Mouse (Mus musculus) embryonic facial prominence, embryonic 10.5 days (tissue): ENCODE data around the gene Ppp1r16b. TPM values are rescaled to one million over a fixed set of nuclear protein-coding genes. Genes with fewer than 3 reads are reported as not detected.

Source experiments
- DNase-seq: peaks from one replicate; pipeline ENCODE4 v3.0.0-alpha.2; 2017; ENCODE audit warnings: low spot score
- H3K27ac ChIP-seq: fragments of 300-500 bp; sonication (generic); replicated peaks from 2 replicates; pipeline ENCODE4 v1.5.1; 2016; ENCODE audit warnings: mild to moderate bottlenecking
- H3K27me3 ChIP-seq: fragments of 300-500 bp; sonication (generic); replicated peaks from 2 replicates; pipeline ENCODE4 v1.6.1; 2016; ENCODE audit warnings: low read depth, mild to moderate bottlenecking; ENCODE audit not compliant: poor library complexity, severe bottlenecking
- H3K36me3 ChIP-seq: fragments of 300-500 bp; sonication (generic); replicated peaks from 2 replicates; pipeline ENCODE4 v1.6.1; 2016; ENCODE audit warnings: mild to moderate bottlenecking, moderate library complexity
- H3K4me1 ChIP-seq: fragments of 300-500 bp; sonication (generic); 2 replicates; pipeline ENCODE4 v1.6.1; 2016
- H3K4me3 ChIP-seq: fragments of 300-500 bp; sonication (generic); 2 replicates; pipeline ENCODE4 v1.5.1; 2016; ENCODE audit warnings: mild to moderate bottlenecking, moderate library complexity
- H3K9me3 ChIP-seq: fragments of 300-500 bp; sonication (generic); 2 replicates; pipeline ENCODE4 v1.6.1; 2016; ENCODE audit warnings: mild to moderate bottlenecking
- WGBS: fragments of 180-500 bp; shearing (Covaris S2); methylation state at CpG from one replicate; pipeline ENCODE4 v1.1.7; 2016; 5-methylcytosine and 5-hydroxymethylcytosine counted together
- polyA plus RNA-seq: library from polyadenylated mRNA; unstranded; fragments of >200 nt; fragmentation: Nextera tagmentation; extraction: Ambion mirVana; gene quantifications from 2 replicates; pipeline ENCODE4 v1.2.1, GENCODE M21; 2016

The Ppp1r16b gene
- polyA plus RNA-seq, 1 experiment from 2014 or later = 3.3 TPM

GRCm38 (mm10) chr2:158702176-158702575 lies 37.0 kb downstream of the Ppp1r16b start:
- 88% methylated on average over 5 of the region's 5 CpGs for WGBS
- no peak for DNase-seq

GRCm38 (mm10) chr2:158704720-158705119 lies 39.5 kb downstream of the Ppp1r16b start:
- no peaks in the 10 kb centered on the region for H3K27me3 ChIP-seq
- no peak for DNase-seq
- no peak overlapping the region for H3K27ac ChIP-seq
- H3K9me3 ChIP-seq = no peaks in the 10 kb centered on the region
- WGBS = 78% methylated on average over 3 of the region's 3 CpGs
- no peaks in the 10 kb centered on the region for H3K4me1 ChIP-seq
- H3K36me3 ChIP-seq = no peaks in the 10 kb centered on the region
- no peak overlapping the region for H3K4me3 ChIP-seq

More at GRCm38 (mm10) chr2:158702176-158702575, 37.0 kb downstream of the Ppp1r16b start:
- H3K36me3 ChIP-seq = no peaks in the 10 kb centered on the region
- no peaks in the 10 kb centered on the region for H3K4me1 ChIP-seq
- H3K9me3 ChIP-seq = no peaks in the 10 kb centered on the region
- H3K4me3 ChIP-seq = no peak overlapping the region
- no peaks in the 10 kb centered on the region for H3K27me3 ChIP-seq
- no peak overlapping the region for H3K27ac ChIP-seq

- no peak overlapping the region for H3K27ac ChIP-seq
- H3K4me1 ChIP-seq = no peaks in the 10 kb centered on the region
- DNase-seq = no peak
- no peaks in the 10 kb centered on the region for H3K9me3 ChIP-seq
- H3K27me3 ChIP-seq = no peaks in the 10 kb centered on the region
- H3K4me3 ChIP-seq = no peak overlapping the region
- H3K36me3 ChIP-seq = no peaks in the 10 kb centered on the region
- 89% methylated on average over 6 of the region's 6 CpGs for WGBS
These were observed 40.3 kb downstream of the Ppp1r16b start for GRCm38 (mm10) chr2:158705529-158705928.

- Histone ChIP-seq H3K4me1 (peaks cover 4% of the 10 kb centered on the region), H3K9me3 (no peaks in the 10 kb centered on the region), H3K27me3 (no peaks in the 10 kb centered on the region), H3K36me3 (no peaks in the 10 kb centered on the region), H3K4me3 (no peak overlapping the region), H3K27ac (no peak overlapping the region)
- WGBS = 87% methylated on average over 10 of the region's 10 CpGs
- no peak for DNase-seq
These were observed 41.7 kb downstream of the Ppp1r16b start for GRCm38 (mm10) chr2:158706704-158707408.

GRCm38 (mm10) chr2:158708121-158708520 lies 42.9 kb downstream of the Ppp1r16b start:
- no peaks in the 10 kb centered on the region for H3K9me3 ChIP-seq
- no peak for DNase-seq
- WGBS = 93% methylated on average over 12 of the region's 12 CpGs
- H3K4me3 ChIP-seq = no peak overlapping the region
- peaks cover 15% of the 10 kb centered on the region for H3K4me1 ChIP-seq
- H3K27me3 ChIP-seq = no peaks in the 10 kb centered on the region
- H3K36me3 ChIP-seq = no peaks in the 10 kb centered on the region
- no peak overlapping the region for H3K27ac ChIP-seq

- peak; percentile 38 for DNase-seq
- H3K4me1 ChIP-seq = peaks cover 25% of the 10 kb centered on the region
- 42% methylated on average over 12 of the region's 12 CpGs for WGBS
- H3K27me3 ChIP-seq = no peaks in the 10 kb centered on the region
- peak overlapping the region; percentile 40; the same call in 1 of the 2 replicates for H3K27ac ChIP-seq
- no peaks in the 10 kb centered on the region for H3K36me3 ChIP-seq
- H3K9me3 ChIP-seq = no peaks in the 10 kb centered on the region
- no peak overlapping the region for H3K4me3 ChIP-seq
These were observed 46.9 kb downstream of the Ppp1r16b start for GRCm38 (mm10) chr2:158711929-158712751.

- 83% methylated on average over 6 of the region's 6 CpGs for WGBS
- Histone ChIP-seq H3K27me3 (no peaks in the 10 kb centered on the region), H3K9me3 (no peaks in the 10 kb centered on the region), H3K4me3 (no peak overlapping the region), H3K4me1 (peaks cover 25% of the 10 kb centered on the region), H3K27ac (no peak overlapping the region), H3K36me3 (no peaks in the 10 kb centered on the region)
- DNase-seq = no peak
These were observed 49.6 kb downstream of the Ppp1r16b start for GRCm38 (mm10) chr2:158714826-158715225.

GRCm38 (mm10) chr2:158716066-158716465 lies 50.9 kb downstream of the Ppp1r16b start:
- H3K36me3 ChIP-seq = no peaks in the 10 kb centered on the region
- peak overlapping the region; percentile 46; the same call in 1 of the 2 replicates for H3K27ac ChIP-seq
- no peaks in the 10 kb centered on the region for H3K27me3 ChIP-seq
- H3K9me3 ChIP-seq = no peaks in the 10 kb centered on the region
- H3K4me1 ChIP-seq = peaks cover 25% of the 10 kb centered on the region
- WGBS = 25% methylated on average over 5 of the region's 5 CpGs
- no peak overlapping the region for H3K4me3 ChIP-seq
- DNase-seq = no peak

GRCm38 (mm10) chr2:158717551-158718418 lies 52.6 kb downstream of the Ppp1r16b start:
- Histone ChIP-seq H3K27me3 (no peaks in the 10 kb centered on the region), H3K9me3 (no peaks in the 10 kb centered on the region), H3K4me3 (no peak overlapping the region), H3K36me3 (no peaks in the 10 kb centered on the region), H3K4me1 (peaks cover 17% of the 10 kb centered on the region), H3K27ac (no peak overlapping the region)
- 81% methylated on average over 5 of the region's 5 CpGs for WGBS
- no peak for DNase-seq

GRCm38 (mm10) chr2:158718816-158719549 lies 53.8 kb downstream of the Ppp1r16b start:
- no peaks in the 10 kb centered on the region for H3K36me3 ChIP-seq

GRCm38 (mm10) chr2:158720715-158721370 lies 55.6 kb downstream of the Ppp1r16b start:
- Histone ChIP-seq H3K36me3 (no peaks in the 10 kb centered on the region), H3K27ac (no peak overlapping the region), H3K4me1 (peaks cover 17% of the 10 kb centered on the region), H3K4me3 (no peak overlapping the region), H3K9me3 (no peaks in the 10 kb centered on the region), H3K27me3 (no peaks in the 10 kb centered on the region)
- WGBS = 80% methylated on average over 16 of the region's 16 CpGs
- no peak for DNase-seq

More at GRCm38 (mm10) chr2:158718816-158719549, 53.8 kb downstream of the Ppp1r16b start:
- Histone ChIP-seq H3K4me3 (no peak overlapping the region), H3K4me1 (peaks cover 19% of the 10 kb centered on the region), H3K9me3 (no peaks in the 10 kb centered on the region), H3K27ac (no peak overlapping the region), H3K27me3 (no peaks in the 10 kb centered on the region)
- no peak for DNase-seq
- 84% methylated on average over 12 of the region's 12 CpGs for WGBS
